Mouse (Mus musculus): ENCODE measurements around the gene Fam83g.

Fam83g gene

GRCm38 (mm10) chr11:61674151-61674838 is 9.6 kb upstream of the Fam83g start:
- no peak for DNase-seq (ENCODE audit: low read depth, low spot score)

- peak; percentile 46 for DNase-seq (ENCODE audit: low read depth, low spot score)
Observed at GRCm38 (mm10) chr11:61674839-61675159, 9.1 kb upstream of the Fam83g start.

- DNase-seq (ENCODE audit: low read depth, low spot score): no peak
Observed at GRCm38 (mm10) chr11:61675332-61675731, 8.6 kb upstream of the Fam83g start.

- no peak for DNase-seq (ENCODE audit: low read depth, low spot score)
Observed at GRCm38 (mm10) chr11:61676216-61676854, 7.6 kb upstream of the Fam83g start.

- no peak for DNase-seq (ENCODE audit: low read depth, low spot score)
Observed at GRCm38 (mm10) chr11:61677709-61678108, 6.2 kb upstream of the Fam83g start.

- DNase-seq (ENCODE audit: low read depth, low spot score): no peak
Observed at GRCm38 (mm10) chr11:61679091-61679866, 4.6 kb upstream of the Fam83g start.

- DNase-seq (ENCODE audit: low read depth, low spot score): no peak
Observed at GRCm38 (mm10) chr11:61685119-61685725, 1.3 kb downstream of the Fam83g start.

- DNase-seq (ENCODE audit: low read depth, low spot score): no peak
Observed at GRCm38 (mm10) chr11:61686141-61686540, 2.2 kb downstream of the Fam83g start.

GRCm38 (mm10) chr11:61686906-61687453 is 3.1 kb downstream of the Fam83g start:
- no peak for DNase-seq (ENCODE audit: low read depth, low spot score)

GRCm38 (mm10) chr11:61687595-61687994 is 3.7 kb downstream of the Fam83g start:
- no peak for DNase-seq (ENCODE audit: low read depth, low spot score)

GRCm38 (mm10) chr11:61692996-61693395 is 9.1 kb downstream of the Fam83g start:
- DNase-seq (ENCODE audit: low read depth, low spot score): no peak

- DNase-seq (ENCODE audit: low read depth, low spot score): no peak
Observed at GRCm38 (mm10) chr11:61698852-61699251, 15.0 kb downstream of the Fam83g start.

GRCm38 (mm10) chr11:61699460-61699859 is 15.6 kb downstream of the Fam83g start:
- no peak for DNase-seq (ENCODE audit: low read depth, low spot score)

- no peak for DNase-seq (ENCODE audit: low read depth, low spot score)
Observed at GRCm38 (mm10) chr11:61699933-61700332, 16.0 kb downstream of the Fam83g start.

GRCm38 (mm10) chr11:61701696-61702095 is 17.8 kb downstream of the Fam83g start:
- DNase-seq (ENCODE audit: low read depth, low spot score): no peak

GRCm38 (mm10) chr11:61702494-61702893 is 18.6 kb downstream of the Fam83g start:
- DNase-seq (ENCODE audit: low read depth, low spot score): no peak

GRCm38 (mm10) chr11:61705581-61705980 is 21.7 kb downstream of the Fam83g start:
- no peak for DNase-seq (ENCODE audit: low read depth, low spot score)

- no peak for DNase-seq (ENCODE audit: low read depth, low spot score)
Observed at GRCm38 (mm10) chr11:61706232-61706631, 22.3 kb downstream of the Fam83g start.

- no peak for DNase-seq (ENCODE audit: low read depth, low spot score)
Observed at GRCm38 (mm10) chr11:61708928-61709327, 25.0 kb downstream of the Fam83g start.

- DNase-seq (ENCODE audit: low read depth, low spot score): no peak
Observed at GRCm38 (mm10) chr11:61713157-61713855, 29.4 kb downstream of the Fam83g start.

GRCm38 (mm10) chr11:61714346-61715117 is 30.6 kb downstream of the Fam83g start:
- peak; percentile 76 for DNase-seq (ENCODE audit: low read depth, low spot score)

Data from embryo, embryonic 11.5 days (tissue).